Mouse (Mus musculus) brain, embryonic 14.5 days (tissue): ENCODE measurements at regions not wholly inside any gene's neighbourhood (a gene's known extent, or its start where the extent isn't known, plus 50 kb on each side); places are given as distances from the start of the nearest gene placed in this dataset.

Experiments
- CTCF ChIP-seq: fragments of 200-500 bp; IDR thresholded peaks from 2 replicates; pipeline ENCODE4 v1.5.1; 2012; ENCODE audit warnings: inconsistent platforms, mild to moderate bottlenecking, moderate library complexity, borderline replicate concordance; ENCODE audit not compliant: insufficient read depth, insufficient read length; ENCODE audit errors: extremely low read depth
- POLR2A ChIP-seq: fragments of 200-500 bp; IDR thresholded peaks from 2 replicates; pipeline ENCODE4 v1.6.1; 2012; ENCODE audit warnings: mild to moderate bottlenecking, inconsistent platforms, borderline replicate concordance; ENCODE audit not compliant: poor library complexity, insufficient read depth, insufficient read length, severe bottlenecking; ENCODE audit errors: extremely low read depth

DNA sequence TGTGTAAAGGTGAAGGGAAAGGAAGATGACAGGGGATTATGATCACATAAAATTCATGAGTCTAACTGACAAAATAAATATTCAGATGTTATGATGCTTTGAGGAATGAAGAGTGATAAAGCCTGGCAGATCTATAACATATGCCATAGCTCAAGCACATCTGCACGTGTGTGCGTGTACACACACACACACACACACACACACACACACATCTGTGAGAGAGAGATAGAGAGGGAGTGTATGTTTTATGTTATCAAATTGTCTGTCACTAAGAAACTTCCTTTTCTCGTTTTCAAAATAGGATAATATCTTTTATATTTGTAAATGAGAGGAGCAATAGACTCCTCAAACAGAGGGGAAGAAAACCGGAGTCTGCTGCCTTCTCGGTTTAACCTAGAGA lies 516.9 kb upstream of the Cdh8 start:
- TF ChIP-seq CTCF (no peak), POLR2A (no peak)
